Mouse (Mus musculus) stomach, embryonic 15.5 days (tissue): ENCODE results near the gene 4930442H23Rik. TPM values are rescaled to one million over a fixed set of nuclear protein-coding genes. Genes with fewer than 3 reads are reported as not detected.

Experiments
- ATAC-seq: fragments of 200-750 bp; cut with Nextera tagmentation; 2 replicates; pipeline ENCODE4 v1.8.0; 2017; ENCODE audit warnings: low read depth, moderate number of reproducible peaks, moderate TSS enrichment; ENCODE audit not compliant: insufficient read depth, low FRiP score
- H3K27ac ChIP-seq: fragments of 300-500 bp; sonication (generic); 2 replicates; pipeline ENCODE4 v1.5.1; 2015; ENCODE audit warnings: mild to moderate bottlenecking, inconsistent platforms
- H3K27me3 ChIP-seq: fragments of 300-500 bp; sonication (generic); replicated peaks from 2 replicates; pipeline ENCODE4 v1.6.1; 2015; ENCODE audit warnings: inconsistent platforms
- H3K36me3 ChIP-seq: fragments of 300-500 bp; sonication (generic); 2 replicates; pipeline ENCODE4 v1.6.1; 2015; ENCODE audit warnings: inconsistent platforms
- H3K4me1 ChIP-seq: fragments of 300-500 bp; sonication (generic); 2 replicates; pipeline ENCODE4 v1.6.1; 2015; ENCODE audit warnings: inconsistent platforms
- H3K4me2 ChIP-seq: fragments of 300-500 bp; sonication (generic); 2 replicates; pipeline ENCODE4 v1.6.1; 2015; ENCODE audit warnings: mild to moderate bottlenecking, inconsistent platforms
- H3K4me3 ChIP-seq: fragments of 300-500 bp; sonication (generic); replicated peaks from 2 replicates; pipeline ENCODE4 v1.5.1; 2015; ENCODE audit warnings: inconsistent platforms
- H3K9ac ChIP-seq: fragments of 300-500 bp; sonication (generic); 2 replicates; pipeline ENCODE4 v1.6.1; 2015; ENCODE audit warnings: inconsistent platforms
- H3K9me3 ChIP-seq: fragments of 300-500 bp; sonication (generic); 2 replicates; pipeline ENCODE4 v1.6.1; 2016; ENCODE audit warnings: inconsistent platforms
- WGBS: fragments of 180-500 bp; shearing (Covaris S2); methylation state at CpG from one replicate; pipeline ENCODE4 v1.1.7; 2015; 5-methylcytosine and 5-hydroxymethylcytosine counted together
- polyA plus RNA-seq: library from polyadenylated mRNA; unstranded; fragments of >200 nt; fragmentation: Nextera tagmentation; extraction: Ambion mirVana; gene quantifications from 2 replicates; pipeline ENCODE4 v1.2.1, GENCODE M21; 2015

4930442H23Rik gene
- polyA plus RNA-seq, 1 experiment from 2014 or later, result not detected

DNA sequence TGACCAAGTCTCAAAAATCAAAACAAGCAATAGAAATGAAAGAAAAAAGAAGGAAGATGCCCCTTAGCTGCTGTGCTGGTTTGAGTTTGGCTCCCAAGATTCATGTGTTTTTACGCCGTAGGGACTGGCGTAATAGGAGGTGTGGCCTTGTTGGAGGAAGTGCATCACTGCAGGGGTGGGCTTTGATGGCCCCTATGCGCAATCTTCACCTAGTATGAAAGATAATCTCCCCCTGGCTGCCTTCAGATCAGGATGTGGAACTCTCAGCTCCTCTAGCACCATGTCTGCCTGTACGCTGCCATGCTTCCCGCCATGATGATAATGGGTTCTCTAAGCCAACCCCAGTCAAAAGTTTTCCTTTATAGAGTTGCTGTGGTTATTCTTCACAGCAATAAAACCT is 32.6 kb upstream of the 4930442H23Rik start:
- H3K4me3 ChIP-seq, result no peak overlapping the region
- no peak overlapping the region for H3K9ac ChIP-seq
- no peaks in the 10 kb centered on the region for H3K36me3 ChIP-seq
- H3K27ac ChIP-seq, result no peak overlapping the region
- no peak overlapping the region for H3K4me2 ChIP-seq
- H3K4me1 ChIP-seq, result no peaks in the 10 kb centered on the region
- 81% methylated on average over 6 of the region's 6 CpGs for WGBS
- H3K9me3 ChIP-seq, result no peaks in the 10 kb centered on the region
- no peak for ATAC-seq
- H3K27me3 ChIP-seq, result no peaks in the 10 kb centered on the region

DNA sequence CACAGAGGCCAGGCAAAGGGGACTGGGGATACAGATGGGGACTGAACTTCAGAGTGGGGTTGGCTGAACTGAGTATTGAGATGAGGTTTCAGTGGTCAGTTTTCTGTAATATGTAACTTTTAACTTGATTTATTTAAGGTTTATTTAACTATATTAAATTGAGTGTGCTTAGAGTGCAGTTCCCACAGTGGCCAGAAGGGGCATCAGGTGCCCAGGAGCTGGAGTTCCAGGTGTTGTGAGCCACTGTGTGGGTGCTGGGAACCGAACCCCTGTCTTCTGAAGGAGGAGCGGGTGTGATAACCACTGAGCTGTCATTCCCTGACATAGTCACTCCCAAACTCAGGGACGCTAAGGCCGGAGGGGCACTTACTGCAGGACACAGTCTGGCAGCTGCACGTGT is 26.5 kb upstream of the 4930442H23Rik start:
- Histone ChIP-seq H3K9ac (no peak overlapping the region), H3K4me3 (no peak overlapping the region), H3K27me3 (no peaks in the 10 kb centered on the region), H3K4me2 (no peak overlapping the region), H3K9me3 (no peaks in the 10 kb centered on the region), H3K4me1 (no peaks in the 10 kb centered on the region), H3K36me3 (no peaks in the 10 kb centered on the region), H3K27ac (no peak overlapping the region)
- no peak for ATAC-seq
- 91% methylated on average over 5 of the region's 5 CpGs for WGBS

GRCm38 (mm10) chr10:81204137-81204536 is 20.5 kb upstream of the 4930442H23Rik start:
- H3K4me3 ChIP-seq, result no peak overlapping the region
- H3K9me3 ChIP-seq, result no peaks in the 10 kb centered on the region
- no peaks in the 10 kb centered on the region for H3K4me1 ChIP-seq
- WGBS, result 66% methylated on average over 4 of the region's 4 CpGs
- no peak overlapping the region for H3K9ac ChIP-seq
- H3K27ac ChIP-seq, result no peak overlapping the region
- no peak for ATAC-seq
- H3K27me3 ChIP-seq, result no peaks in the 10 kb centered on the region
- H3K4me2 ChIP-seq, result no peak overlapping the region
- H3K36me3 ChIP-seq, result no peaks in the 10 kb centered on the region

DNA sequence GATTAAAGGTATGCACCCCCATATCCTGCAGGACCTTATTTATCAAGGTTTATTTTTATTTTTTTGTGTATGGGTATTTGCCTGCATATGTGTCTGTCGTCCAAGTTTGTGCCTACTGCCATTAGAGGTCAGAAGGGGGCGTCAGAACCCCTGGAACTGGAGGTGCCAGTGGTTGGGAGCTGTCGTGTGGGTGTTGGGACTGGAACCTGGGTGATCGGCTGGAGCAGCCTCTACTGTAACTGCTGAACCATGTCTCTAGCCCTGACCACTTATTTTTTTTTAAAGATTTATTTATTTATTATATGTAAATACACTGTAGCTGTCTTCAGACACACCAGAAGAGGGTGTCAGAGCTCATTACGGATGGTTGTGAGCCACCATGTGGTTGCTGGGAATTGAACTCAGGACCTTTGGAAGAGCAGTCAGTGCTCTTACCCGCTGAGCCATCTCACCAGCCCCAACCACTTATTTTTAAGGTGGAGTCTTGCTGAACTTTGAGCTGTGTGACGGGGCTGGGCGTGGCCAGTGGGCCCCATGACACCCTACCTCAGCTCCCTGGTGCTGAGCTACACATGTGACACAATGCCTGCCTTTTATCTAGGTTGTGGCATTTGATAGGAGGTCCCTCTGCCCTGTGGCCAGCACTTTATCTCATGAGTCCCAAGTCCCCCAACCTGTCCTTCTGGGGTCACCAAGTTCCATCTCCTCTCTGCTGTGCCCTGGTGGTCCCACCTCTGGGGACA is 19.5 kb upstream of the 4930442H23Rik start:
- H3K9ac ChIP-seq, result no peak overlapping the region
- ATAC-seq, result peak; percentile 75
- no peak overlapping the region for H3K4me2 ChIP-seq
- H3K27me3 ChIP-seq, result no peaks in the 10 kb centered on the region
- no peaks in the 10 kb centered on the region for H3K9me3 ChIP-seq
- WGBS, result 59% methylated on average over 8 of the region's 8 CpGs
- H3K36me3 ChIP-seq, result no peaks in the 10 kb centered on the region
- H3K27ac ChIP-seq, result no peak overlapping the region
- H3K4me1 ChIP-seq, result no peaks in the 10 kb centered on the region
- H3K4me3 ChIP-seq, result no peak overlapping the region

GRCm38 (mm10) chr10:81201807-81202758 is 18.4 kb upstream of the 4930442H23Rik start, which contains the start of gene Nmrk2:
Nmrk2 (minus strand) TSS chr10:81202051.
- ATAC-seq, result no peak
- no peaks in the 10 kb centered on the region for H3K9me3 ChIP-seq
- 62% methylated on average over 13 of the region's 13 CpGs for WGBS
- H3K4me3 ChIP-seq, result no peak within 1 kb of the TSS
- no peaks in the 10 kb centered on the region; the same call in 1 of the 2 replicates for H3K27me3 ChIP-seq
- no peak within 1 kb of the TSS for H3K27ac ChIP-seq
- no peaks in the 10 kb centered on the region for H3K4me1 ChIP-seq
- H3K4me2 ChIP-seq, result no peak within 1 kb of the TSS
- no peak within 1 kb of the TSS for H3K9ac ChIP-seq
- H3K36me3 ChIP-seq, result no peaks in the 10 kb centered on the region

DNA sequence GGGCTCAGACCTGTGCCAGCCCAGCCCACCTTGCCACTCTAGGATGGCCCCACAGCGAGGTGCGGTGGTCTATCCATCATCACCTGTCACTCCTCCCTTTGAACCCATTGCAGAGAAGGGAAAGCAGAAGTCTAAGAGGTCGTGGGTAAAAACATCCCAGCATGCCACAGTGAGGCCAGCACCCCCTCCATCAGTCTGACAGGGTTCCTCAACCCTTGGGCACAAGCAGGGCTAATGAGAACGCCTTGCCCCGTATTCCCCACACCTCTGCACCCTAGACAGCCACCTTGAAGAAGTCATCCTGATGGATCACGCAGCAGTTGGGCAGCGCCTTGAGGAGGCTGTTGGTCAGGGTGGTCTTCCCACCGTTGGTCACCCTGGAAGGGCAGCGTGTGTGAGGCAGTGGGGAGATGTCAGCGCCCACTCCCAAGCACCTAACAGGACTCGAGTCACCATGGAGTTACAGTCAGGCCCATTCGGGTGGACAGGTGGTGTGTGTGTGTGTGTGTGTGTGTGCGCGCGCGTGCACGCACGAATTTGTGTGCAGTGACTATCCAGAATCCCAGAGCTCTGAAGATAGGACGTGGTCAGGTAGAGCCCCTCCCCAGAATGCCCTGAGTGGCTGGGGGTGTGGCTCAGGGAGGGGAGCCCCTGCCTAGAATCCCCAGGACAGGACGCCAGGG is 17.1 kb upstream of the 4930442H23Rik start:
- no peak overlapping the region for H3K27ac ChIP-seq
- 69% methylated on average over 20 of the region's 20 CpGs for WGBS
- peaks cover 7% of the 10 kb centered on the region for H3K27me3 ChIP-seq
- no peak for ATAC-seq
- no peaks in the 10 kb centered on the region for H3K9me3 ChIP-seq
- H3K4me3 ChIP-seq, result no peak overlapping the region
- H3K4me1 ChIP-seq, result no peaks in the 10 kb centered on the region
- no peaks in the 10 kb centered on the region for H3K36me3 ChIP-seq
- H3K4me2 ChIP-seq, result no peak overlapping the region
- H3K9ac ChIP-seq, result no peak overlapping the region

DNA sequence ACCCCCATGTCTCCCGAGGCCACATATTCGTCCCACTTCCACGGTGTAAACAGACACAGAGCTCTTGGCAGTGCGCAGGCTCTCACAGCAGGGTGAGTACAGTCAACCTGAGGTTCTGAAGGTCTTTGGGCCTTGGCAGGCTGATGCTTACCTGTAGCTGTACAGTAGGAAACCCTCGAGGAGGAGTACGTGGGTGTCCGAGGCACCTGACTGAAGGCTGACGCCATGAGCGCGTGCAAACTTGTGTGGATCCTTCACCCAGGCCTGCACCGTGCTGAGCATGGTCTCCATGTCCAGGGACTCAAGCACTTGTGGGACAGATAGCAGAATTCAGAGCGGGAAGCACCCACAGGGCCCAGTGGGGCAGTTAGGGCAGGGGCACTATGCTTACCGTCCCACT is 16.5 kb upstream of the 4930442H23Rik start:
- ATAC-seq, result no peak
- H3K27ac ChIP-seq, result no peak overlapping the region

DNA sequence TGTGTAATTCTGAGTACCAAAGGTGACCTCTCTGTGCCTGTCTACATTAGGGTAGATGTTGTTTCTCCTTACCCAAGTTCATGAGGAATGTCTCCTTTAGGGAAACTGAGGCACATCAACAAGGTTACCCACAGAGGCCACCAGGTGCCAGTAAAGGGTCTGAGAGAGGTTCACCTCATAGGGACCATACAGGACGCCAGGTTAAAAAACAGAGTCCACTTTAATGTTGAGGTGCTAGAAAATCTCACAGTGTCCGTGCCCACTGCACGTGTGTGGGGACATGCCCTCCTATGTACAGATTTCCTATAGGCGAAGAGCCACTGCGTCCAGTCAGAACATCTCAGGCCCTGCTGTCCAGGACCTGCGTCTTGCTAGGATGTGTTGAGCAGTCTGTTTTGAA is 15.3 kb upstream of the 4930442H23Rik start:
- no peak overlapping the region for H3K9ac ChIP-seq
- H3K9me3 ChIP-seq, result no peaks in the 10 kb centered on the region
- no peak overlapping the region for H3K4me2 ChIP-seq
- peaks cover 21% of the 10 kb centered on the region for H3K27me3 ChIP-seq
- no peak overlapping the region for H3K4me3 ChIP-seq
- H3K36me3 ChIP-seq, result no peaks in the 10 kb centered on the region
- H3K27ac ChIP-seq, result no peak overlapping the region
- ATAC-seq, result no peak
- WGBS, result 87% methylated on average over 6 of the region's 6 CpGs
- H3K4me1 ChIP-seq, result peaks cover 8% of the 10 kb centered on the region

More for the DNA sequence above, 16.5 kb upstream of the 4930442H23Rik start:
- WGBS, result 82% methylated on average over 13 of the region's 13 CpGs
- Histone ChIP-seq H3K4me3 (no peak overlapping the region), H3K4me1 (no peaks in the 10 kb centered on the region), H3K9ac (no peak overlapping the region), H3K27me3 (peaks cover 11% of the 10 kb centered on the region), H3K9me3 (no peaks in the 10 kb centered on the region), H3K36me3 (no peaks in the 10 kb centered on the region), H3K4me2 (no peak overlapping the region)

- H3K9me3 ChIP-seq, result no peaks in the 10 kb centered on the region
- H3K9ac ChIP-seq, result no peak overlapping the region
- no peaks in the 10 kb centered on the region for H3K36me3 ChIP-seq
- ATAC-seq, result no peak
- 2% methylated on average over 9 of the region's 9 CpGs for WGBS
- no peak overlapping the region for H3K4me3 ChIP-seq
- H3K4me1 ChIP-seq, result peaks cover 12% of the 10 kb centered on the region
- H3K27me3 ChIP-seq, result peaks cover 24% of the 10 kb centered on the region
- H3K4me2 ChIP-seq, result no peak overlapping the region
- H3K27ac ChIP-seq, result no peak overlapping the region
Observed at GRCm38 (mm10) chr10:81198230-81198629, 14.6 kb upstream of the 4930442H23Rik start.

DNA sequence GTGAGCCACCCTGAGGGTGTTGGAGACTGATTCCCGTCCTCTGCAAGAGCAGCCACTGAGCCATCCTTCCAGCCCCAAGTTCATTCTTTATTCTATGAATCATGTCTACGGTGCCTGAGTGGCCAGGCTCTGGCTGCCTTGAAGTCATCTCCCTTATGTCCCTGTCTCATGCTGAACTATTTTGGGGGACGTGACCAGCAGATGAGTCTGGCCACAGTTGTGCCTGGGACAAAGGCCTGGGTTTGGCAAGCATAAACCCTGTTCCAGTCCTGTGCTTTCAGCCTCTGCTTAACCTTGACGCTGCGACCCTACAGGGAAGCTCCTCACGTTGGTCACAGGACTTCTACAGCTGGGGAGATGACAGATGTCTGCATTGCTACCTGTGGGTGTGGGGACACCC is 13.7 kb upstream of the 4930442H23Rik start:
- H3K9me3 ChIP-seq, result no peaks in the 10 kb centered on the region
- H3K4me2 ChIP-seq, result no peak overlapping the region
- no peak overlapping the region; the same call in 1 of the 2 replicates for H3K9ac ChIP-seq
- peaks cover 24% of the 10 kb centered on the region for H3K27me3 ChIP-seq
- no peak overlapping the region for H3K4me3 ChIP-seq
- 54% methylated on average over 6 of the region's 6 CpGs for WGBS
- H3K4me1 ChIP-seq, result peaks cover 18% of the 10 kb centered on the region
- H3K27ac ChIP-seq, result no peak overlapping the region
- ATAC-seq, result no peak
- no peaks in the 10 kb centered on the region for H3K36me3 ChIP-seq

DNA sequence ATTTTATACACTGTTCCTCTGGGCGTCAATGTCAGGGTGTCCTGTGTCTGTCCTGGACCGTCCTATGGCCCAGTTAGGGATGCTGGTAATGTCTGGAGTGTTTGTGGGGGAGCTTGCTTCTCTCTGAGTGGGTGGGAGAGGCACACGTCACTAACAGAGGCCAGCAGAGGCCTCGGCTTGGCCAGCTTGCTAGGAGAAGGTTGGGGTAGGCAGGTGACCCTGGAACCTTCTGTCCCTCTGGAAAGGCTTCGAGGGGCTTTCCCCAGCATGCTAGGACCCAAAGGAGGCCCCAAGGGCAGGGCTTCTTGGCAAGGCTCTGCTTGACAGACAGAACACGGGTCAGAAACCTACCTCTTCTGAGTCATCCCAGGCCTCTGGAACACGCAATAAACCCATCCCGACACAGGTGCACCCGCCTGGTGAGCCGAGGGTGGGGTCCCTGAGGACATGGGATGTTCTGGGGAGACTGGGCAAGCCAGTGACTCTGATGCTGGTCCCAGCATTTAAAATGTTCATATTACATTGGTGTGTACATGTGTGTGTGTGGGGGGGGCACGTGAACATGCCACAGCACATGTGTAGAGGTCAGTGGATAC is 12.9 kb upstream of the 4930442H23Rik start:
- no peak overlapping the region for H3K4me3 ChIP-seq
- H3K27me3 ChIP-seq, result peaks cover 24% of the 10 kb centered on the region
- H3K4me1 ChIP-seq, result peaks cover 24% of the 10 kb centered on the region
- 63% methylated on average over 11 of the region's 11 CpGs for WGBS
- no peak overlapping the region for H3K4me2 ChIP-seq
- H3K9ac ChIP-seq, result no peak overlapping the region
- ATAC-seq, result no peak
- H3K27ac ChIP-seq, result no peak overlapping the region
- no peaks in the 10 kb centered on the region for H3K9me3 ChIP-seq
- no peaks in the 10 kb centered on the region for H3K36me3 ChIP-seq
